24 mouse cellular contexts compared by ENCODE assay signal in the genomic region with DNA sequence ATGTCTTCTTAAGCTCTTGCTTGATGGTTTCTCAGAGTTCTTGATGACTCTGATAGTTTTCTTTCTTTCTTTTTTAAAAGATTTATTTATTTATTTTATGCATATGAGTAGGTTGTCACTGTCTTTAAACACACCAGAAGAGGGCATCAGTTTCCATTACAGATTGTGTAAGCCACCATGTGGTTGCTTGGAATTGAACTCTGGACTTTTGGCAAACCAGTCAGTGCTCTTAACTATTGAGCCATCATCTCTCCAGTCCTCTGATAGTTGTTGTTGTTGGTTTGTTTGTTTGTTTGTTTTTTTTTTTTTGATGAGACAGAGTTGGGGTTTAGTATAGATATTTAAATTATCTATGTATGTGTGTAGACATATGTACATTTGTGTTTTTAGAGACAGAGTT. TPM values are rescaled to one million over a fixed set of nuclear protein-coding genes. Genes with fewer than 3 reads are reported as not detected.
DNase-seq lines count a peak whose midpoint lies in the region; ATAC-seq and TF ChIP-seq lines count a peak whose summit lies in the region.
"Had no signal": no experiment of that assay in that cellular context is flagged by ENCODE, and none has a peak within 500 bp of the region (broad histone marks: within the 10 kb centered on the region; RNA-seq: fewer than 3 reads in every experiment).

No protein-coding gene starts in this region.

- no peaks in the 10 kb centered on the region for H3K9me3 ChIP-seq in intestine, postnatal 0 days (ENCODE audit: control insufficient read depth)
- no peaks in the 10 kb centered on the region for H3K9me3 ChIP-seq in intestine, embryonic 15.5 days
- H3K9me3 ChIP-seq in kidney, embryonic 15.5 days (replicated peaks) = no peaks in the 10 kb centered on the region
- no peaks in the 10 kb centered on the region for H3K9me3 ChIP-seq in liver, embryonic 12.5 days (replicated peaks)
- H3K9me3 ChIP-seq: embryonic facial prominence, embryonic 10.5 days; embryonic facial prominence, embryonic 12.5 days; forebrain, embryonic 13.5 days; forebrain, embryonic 15.5 days had no signal

- H3K36me3 ChIP-seq in intestine, postnatal 0 days (ENCODE audit: control insufficient read depth, insufficient read depth) = no peaks in the 10 kb centered on the region
- H3K36me3 ChIP-seq in intestine, embryonic 15.5 days = no peaks in the 10 kb centered on the region
- H3K36me3 ChIP-seq in kidney, embryonic 15.5 days = no peaks in the 10 kb centered on the region
- H3K36me3 ChIP-seq in liver, adult 2 months (ENCODE audit: control insufficient read depth, insufficient read depth, low read length) = no peaks in the 10 kb centered on the region
- no peaks in the 10 kb centered on the region for H3K36me3 ChIP-seq in liver, embryonic 12.5 days
- H3K36me3 ChIP-seq: embryonic facial prominence, embryonic 10.5 days; embryonic facial prominence, embryonic 12.5 days; forebrain, embryonic 15.5 days; G1E had no signal

- DNase-seq in kidney, adult 9 months = peak; percentile 20
- DNase-seq in liver, adult 2 months (ENCODE audit: extremely low read depth, low read depth, low spot score) = peak; percentile 92
- DNase-seq: adrenal gland, adult 8-10 months; adrenal gland, postnatal 14 days; adrenal gland, postnatal 36 days; B cell, adult 2 months; cerebellum, adult 11-12 months; cerebellum, adult 2 months; cerebellum, adult 9-10 months; cerebellum, postnatal 10 days; cerebellum, postnatal 25 days had no signal

- no peak overlapping the region for H3K9ac ChIP-seq in intestine, postnatal 0 days (ENCODE audit: low read depth, low read length)
- no peak overlapping the region for H3K9ac ChIP-seq in intestine, embryonic 15.5 days
- H3K9ac ChIP-seq in kidney, embryonic 15.5 days = no peak overlapping the region
- H3K9ac ChIP-seq in liver, adult 2 months (ENCODE audit: low read depth, low read length) = no peak overlapping the region
- H3K9ac ChIP-seq in liver, embryonic 12.5 days = no peak overlapping the region
- H3K9ac ChIP-seq: embryonic facial prominence, embryonic 12.5 days; forebrain, embryonic 13.5 days; forebrain, embryonic 15.5 days had no signal

- peaks cover 10% of the 10 kb centered on the region; the same call in 1 of the 2 replicates for H3K4me1 ChIP-seq in intestine, postnatal 0 days (replicated peaks; ENCODE audit: control insufficient read depth, insufficient read depth, low read length)
- H3K4me1 ChIP-seq in intestine, embryonic 15.5 days (replicated peaks) = 0 out of 2 replicates have a peak, but pooled peaks cover 7% of the 10 kb centered on the region
- peaks cover 15% of the 10 kb centered on the region for H3K4me1 ChIP-seq in kidney, embryonic 15.5 days
- H3K4me1 ChIP-seq in liver, adult 2 months (ENCODE audit: control insufficient read depth, insufficient read depth, low read length) = no peaks in the 10 kb centered on the region; the same call in 1 of the 2 replicates
- peaks cover 16% of the 10 kb centered on the region for H3K4me1 ChIP-seq in liver, embryonic 12.5 days
- H3K4me1 ChIP-seq: embryonic facial prominence, embryonic 12.5 days had no signal

- no peak for ATAC-seq in intestine, postnatal 0 days
- ATAC-seq in intestine, embryonic 15.5 days = no peak
- no peak for ATAC-seq in kidney, embryonic 15.5 days (replicated peaks; ENCODE audit: low FRiP score)
- no peak for ATAC-seq in liver, embryonic 12.5 days
- ATAC-seq: activated CD4-positive, CD25-positive, alpha-beta regulatory T cell, adult 4 months; CD4-positive, CD25-positive, alpha-beta regulatory T cell, adult 4 months; forebrain, embryonic 13.5 days; forebrain, embryonic 15.5 days; Patski had no signal

- no peak for TF ChIP-seq POLR2A in liver, adult 2 months (IDR thresholded peaks at IDR 0.05; ENCODE audit: extremely low read depth, insufficient read depth, low read length)

- H3K4me3 ChIP-seq in intestine, postnatal 0 days (ENCODE audit: low read depth, low read length) = no peak overlapping the region
- no peak overlapping the region for H3K4me3 ChIP-seq in intestine, embryonic 15.5 days (replicated peaks)
- no peak overlapping the region for H3K4me3 ChIP-seq in kidney, embryonic 15.5 days (replicated peaks)
- no peak overlapping the region for H3K4me3 ChIP-seq in liver, adult 2 months (ENCODE audit: insufficient read depth, low read depth, low read length)
- H3K4me3 ChIP-seq in liver, embryonic 12.5 days = no peak overlapping the region
- H3K4me3 ChIP-seq: embryonic facial prominence, embryonic 10.5 days; embryonic facial prominence, embryonic 12.5 days; forebrain, embryonic 13.5 days; forebrain, embryonic 15.5 days had no signal

- no peak overlapping the region for H3K27ac ChIP-seq in intestine, postnatal 0 days (ENCODE audit: low read depth, low read length)
- no peak overlapping the region for H3K27ac ChIP-seq in intestine, embryonic 15.5 days
- no peak overlapping the region for H3K27ac ChIP-seq in kidney, embryonic 15.5 days
- H3K27ac ChIP-seq in liver, adult 2 months (replicated peaks; ENCODE audit: insufficient read depth, low read depth, low read length) = no peak overlapping the region
- no peak overlapping the region for H3K27ac ChIP-seq in liver, embryonic 12.5 days
- H3K27ac ChIP-seq: embryonic facial prominence, embryonic 10.5 days; embryonic facial prominence, embryonic 12.5 days; forebrain, embryonic 13.5 days; forebrain, embryonic 15.5 days had no signal

- peaks cover 19% of the 10 kb centered on the region for H3K79me2 ChIP-seq in liver, adult 2 months (ENCODE audit: control insufficient read depth, insufficient read depth, low read length)

- TF ChIP-seq CTCF in intestine, postnatal 0 days (IDR thresholded peaks at IDR 0.05; ENCODE audit: low read depth) = 0 out of 2 replicates have a peak, but pooled peaks have one; percentile 6
- TF ChIP-seq CTCF in liver, adult 2 months (IDR thresholded peaks at IDR 0.05; ENCODE audit: low read depth, low read length) = 0 out of 2 replicates have a peak, but pooled peaks have one; percentile 13

- H3K4me2 ChIP-seq in intestine, postnatal 0 days (replicated peaks; ENCODE audit: low read depth) = no peak overlapping the region
- no peak overlapping the region for H3K4me2 ChIP-seq in intestine, embryonic 15.5 days (replicated peaks)
- H3K4me2 ChIP-seq in kidney, embryonic 15.5 days = no peak overlapping the region
- H3K4me2 ChIP-seq in liver, embryonic 12.5 days = no peak overlapping the region
- H3K4me2 ChIP-seq: embryonic facial prominence, embryonic 12.5 days; forebrain, embryonic 13.5 days; forebrain, embryonic 15.5 days had no signal

- no peaks in the 10 kb centered on the region for H3K27me3 ChIP-seq in intestine, postnatal 0 days (replicated peaks; ENCODE audit: control insufficient read depth, insufficient read depth, low read length)
- no peaks in the 10 kb centered on the region for H3K27me3 ChIP-seq in intestine, embryonic 15.5 days (replicated peaks)
- H3K27me3 ChIP-seq in kidney, embryonic 15.5 days = no peaks in the 10 kb centered on the region
- H3K27me3 ChIP-seq in liver, adult 2 months (ENCODE audit: control insufficient read depth, insufficient read depth, low read length) = no peaks in the 10 kb centered on the region
- H3K27me3 ChIP-seq in liver, embryonic 12.5 days (replicated peaks) = peaks cover 13% of the 10 kb centered on the region; the same call in 1 of the 2 replicates
- H3K27me3 ChIP-seq: CH12.LX; embryonic facial prominence, embryonic 12.5 days had no signal

RNA-seq across cellular contexts. Expression of gene Mga, which starts 21.0 kb away (rescaled TPM):
- polyA plus RNA-seq in intestine, postnatal 0 days (2015; fragmentation: Nextera tagmentation; extraction: Ambion mirVana) = 8.9 and 11.2 TPM in 2 replicates
- 20.3 and 23.7 TPM in 2 replicates for polyA plus RNA-seq in intestine, embryonic 15.5 days (2015; fragmentation: Nextera tagmentation; extraction: Ambion mirVana)
- 27.1 and 31.7 TPM in 2 replicates for polyA plus RNA-seq in kidney, embryonic 15.5 days (2015; fragmentation: Nextera tagmentation; extraction: Ambion mirVana)
- 22.0 and 30.4 TPM in 2 replicates for total RNA-seq in liver, adult 2 months (2014; rRNA removed)
- polyA plus RNA-seq in liver, adult 2 months (2012; rRNA removed) = 5.5 and 7.0 TPM in 2 replicates
- polyA plus RNA-seq in liver, embryonic 12.5 days (2016; fragmentation: Nextera tagmentation; extraction: Ambion mirVana) = 12.5 and 13.3 TPM in 2 replicates
